Mouse (Mus musculus) cerebellum, adult 2 months (tissue): ENCODE results near the gene Acot9.

Source experiments
- CTCF ChIP-seq: fragments of 200-500 bp; IDR thresholded peaks from 2 replicates; pipeline ENCODE4 v1.5.1; 2011; ENCODE audit warnings: low read depth, mild to moderate bottlenecking, control low read depth, low read length, moderate library complexity, borderline replicate concordance; ENCODE audit not compliant: insufficient read depth
- POLR2A ChIP-seq: fragments of 200-500 bp; IDR thresholded peaks from 2 replicates; pipeline ENCODE4 v1.6.1; 2011; ENCODE audit warnings: low read length, control low read depth, borderline replicate concordance; ENCODE audit not compliant: insufficient read depth

GRCm38 (mm10) chrX:155218277-155218676, 44.0 kb upstream of the Acot9 start:
- no peak for TF ChIP-seq CTCF
- TF ChIP-seq POLR2A: no peak
